Mouse (Mus musculus): ENCODE measurements at regions not wholly inside any gene's neighbourhood (a gene's known extent, or its start where the extent isn't known, plus 50 kb on each side); places are given as distances from the start of the nearest gene placed in this dataset.
"Not testable (repeated sequence)": the region's sequence is repeated elsewhere in the genome, so short reads cannot be mapped to it uniquely, and the experiment has no call there.

DNA sequence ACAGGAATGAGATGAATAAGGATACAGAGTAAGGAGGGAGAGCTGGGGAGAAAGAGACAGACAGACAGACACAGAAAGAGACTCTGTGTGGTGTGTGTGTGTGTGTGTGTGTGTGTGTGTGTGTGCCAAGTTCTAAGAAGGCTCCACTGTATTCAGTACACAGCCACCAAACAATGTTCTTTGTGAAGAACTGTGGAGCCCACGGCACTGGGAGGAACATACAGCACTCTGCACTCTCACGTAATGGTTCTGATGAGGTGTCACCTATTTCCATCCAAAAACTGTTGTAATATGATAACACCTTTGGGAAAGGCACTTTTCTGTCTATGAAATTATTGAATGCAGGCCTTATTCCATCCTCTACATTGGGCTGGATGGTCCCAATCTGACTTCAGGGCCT is 184.8 kb upstream of the Meox2 start:
- DNase-seq, result no peak
- intact Hi-C loops (cut with DNase I; ENCODE audit: low total_unique reads), result no loop called here

- no peak for DNase-seq
- intact Hi-C loops (cut with DNase I; ENCODE audit: low total_unique reads), result no loop called here
Measured at GRCm38 (mm10) chr12:36926225-36926624, 182.1 kb upstream of the Meox2 start.

- peak; percentile 43 for DNase-seq
- intact Hi-C loops (cut with DNase I; ENCODE audit: low total_unique reads), result no loop called here
Measured at GRCm38 (mm10) chr12:36933118-36933610, 175.2 kb upstream of the Meox2 start.

GRCm38 (mm10) chr12:36943903-36944302 is 164.4 kb upstream of the Meox2 start:
- intact Hi-C loops (cut with DNase I; ENCODE audit: low total_unique reads), result no loop called here
- DNase-seq, result no peak

DNA sequence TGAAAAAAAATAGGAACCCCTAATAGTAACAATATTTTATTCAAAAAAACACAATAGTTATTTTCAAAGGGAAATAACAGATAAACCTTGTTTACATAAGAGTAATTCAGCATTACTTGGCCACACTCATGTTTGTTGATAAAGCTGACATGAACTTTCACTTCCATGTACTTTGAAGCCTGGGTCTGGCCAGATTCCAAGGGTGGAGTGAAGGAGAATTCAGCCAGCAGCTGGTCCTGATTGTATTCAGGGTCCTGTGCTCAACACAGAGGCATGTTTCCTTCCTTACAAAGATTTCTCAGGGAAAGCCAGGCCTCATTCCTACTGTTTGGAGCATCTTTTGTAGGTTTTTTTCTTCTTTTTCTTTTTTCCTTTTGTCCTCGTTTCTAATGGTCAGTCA is 162.4 kb upstream of the Meox2 start:
- intact Hi-C loops (cut with DNase I; ENCODE audit: low total_unique reads), result no loop called here
- peak; percentile 67 for DNase-seq

- intact Hi-C loops (cut with DNase I; ENCODE audit: low total_unique reads), result no loop called here
- no peak for DNase-seq
Measured at GRCm38 (mm10) chr12:36947902-36948301, 160.4 kb upstream of the Meox2 start.

DNA sequence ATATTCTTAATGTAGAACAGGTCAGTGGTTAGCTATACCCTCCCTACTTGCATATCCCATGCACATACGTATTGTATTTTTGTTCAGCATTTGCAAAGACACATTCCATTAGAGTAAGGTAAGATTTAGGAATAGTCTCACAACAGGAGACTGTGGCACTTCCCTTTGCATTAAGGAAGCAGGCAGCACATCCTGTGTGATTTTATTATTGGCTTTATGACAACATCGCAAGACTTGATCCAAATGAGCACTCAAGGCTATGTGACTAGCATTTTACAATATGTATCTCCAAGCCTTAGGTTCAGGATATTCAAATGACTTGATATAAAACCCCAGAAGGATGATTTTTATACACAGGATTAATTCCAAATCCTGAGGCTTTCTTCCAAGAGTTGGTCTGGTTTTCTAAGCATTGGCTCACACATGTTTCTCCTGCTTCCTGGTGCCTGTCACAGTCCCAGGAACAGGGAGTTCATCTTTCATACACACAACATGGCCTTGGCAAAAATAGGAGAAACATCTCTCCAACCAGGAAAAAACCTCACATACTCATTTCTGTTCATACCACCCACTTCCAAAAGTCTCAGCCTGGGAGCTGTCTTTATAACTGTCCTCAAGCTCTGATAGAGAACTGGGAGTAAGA is 159.1 kb upstream of the Meox2 start:
- no peak for DNase-seq
- intact Hi-C loops (cut with DNase I; ENCODE audit: low total_unique reads), result no loop called here

GRCm38 (mm10) chr12:36974432-36975094 is 133.8 kb upstream of the Meox2 start:
- intact Hi-C loops (cut with DNase I; ENCODE audit: low total_unique reads), result no loop called here

DNA sequence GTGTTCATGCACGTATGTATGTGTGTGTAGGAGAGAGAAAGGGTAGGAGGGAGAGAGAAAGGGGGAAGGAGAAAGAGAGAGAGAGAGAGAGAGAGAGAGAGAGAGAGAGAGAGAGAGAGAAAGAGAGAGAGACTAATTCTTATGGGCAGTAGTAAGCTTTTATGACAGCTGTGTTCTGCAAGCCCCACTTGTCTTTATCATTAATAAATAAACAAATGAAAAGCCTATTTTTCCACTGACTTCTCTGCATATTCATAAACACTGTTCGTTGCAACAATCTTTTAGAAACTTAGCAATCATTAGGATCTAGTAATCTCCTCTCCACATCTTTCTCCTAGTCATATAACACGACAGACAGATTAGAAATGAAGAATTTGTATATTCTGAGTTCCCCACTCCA is 131.2 kb upstream of the Meox2 start:
- no peak for DNase-seq
- intact Hi-C loops (cut with DNase I; ENCODE audit: low total_unique reads), result no loop called here

More at GRCm38 (mm10) chr12:36974432-36975094, 133.8 kb upstream of the Meox2 start:
- DNase-seq, result no peak

DNA sequence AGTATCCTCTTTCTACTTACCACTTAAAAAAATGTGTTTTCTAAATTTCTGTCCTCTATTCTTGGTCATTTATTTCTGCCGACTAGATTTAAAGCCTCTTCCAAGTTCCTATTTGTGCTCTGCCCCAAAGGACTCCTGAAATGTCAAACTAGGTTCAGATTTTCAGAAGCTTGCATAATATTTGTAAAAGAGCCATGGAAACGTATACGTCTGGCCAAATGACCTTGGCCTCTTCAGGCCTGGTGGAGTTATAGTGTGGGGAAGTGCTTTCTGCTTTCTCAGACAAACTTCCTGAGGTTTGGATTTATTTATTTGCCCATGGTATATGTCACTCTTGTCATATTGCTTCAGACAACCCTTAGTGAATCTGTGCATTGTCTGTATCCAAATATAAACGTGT is 117.2 kb upstream of the Meox2 start:
- no peak for DNase-seq
- intact Hi-C loops (cut with DNase I; ENCODE audit: low total_unique reads), result no loop called here

- intact Hi-C loops (cut with DNase I; ENCODE audit: low total_unique reads), result no loop called here
- DNase-seq, result peak; percentile 10
Measured at GRCm38 (mm10) chr12:36991970-36992369, 116.4 kb upstream of the Meox2 start.

DNA sequence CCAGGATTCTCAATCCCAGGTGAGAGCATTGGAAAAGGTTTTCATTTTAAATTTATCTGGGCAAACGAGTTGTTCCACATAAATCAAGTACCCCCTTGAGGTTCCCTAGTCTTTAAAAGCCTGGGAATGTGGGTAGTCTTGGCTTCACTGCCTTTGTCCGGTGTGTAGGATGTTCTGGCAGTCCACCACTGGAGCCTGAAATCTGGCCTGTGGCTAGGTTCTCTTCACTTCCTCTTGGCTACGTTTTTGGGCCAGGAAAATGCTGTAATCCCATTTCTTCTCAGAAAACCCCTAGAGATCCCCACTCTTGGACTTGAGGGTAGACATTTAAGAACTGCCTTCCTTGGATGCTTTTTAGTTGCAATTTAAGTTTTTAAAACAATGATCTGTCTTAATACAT is 106.9 kb upstream of the Meox2 start:
- intact Hi-C loops (cut with DNase I; ENCODE audit: low total_unique reads), result no loop called here
- DNase-seq, result peak; percentile 16

DNA sequence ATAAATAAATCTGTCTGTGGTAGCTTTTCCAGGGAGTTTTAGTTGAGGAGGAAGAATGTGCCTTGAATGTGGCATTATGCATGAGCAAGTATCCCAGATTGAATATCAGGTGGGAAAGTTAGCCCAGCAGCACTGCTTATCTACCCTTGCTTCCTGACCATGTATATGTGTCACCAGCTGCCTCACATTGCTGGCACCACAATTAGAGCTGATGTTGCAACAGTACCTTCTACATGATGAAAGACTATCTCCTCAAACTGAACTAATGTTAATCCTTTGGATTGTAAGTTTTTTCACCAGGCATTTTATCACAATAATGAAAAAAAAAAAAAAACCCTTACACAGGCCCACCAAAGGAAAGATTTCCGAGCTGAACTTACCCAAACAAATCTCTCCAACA is 103.1 kb upstream of the Meox2 start:
- no peak for DNase-seq
- intact Hi-C loops (cut with DNase I; ENCODE audit: low total_unique reads), result no loop called here

- intact Hi-C loops (cut with DNase I; ENCODE audit: low total_unique reads), result loop anchor here (10.0 kb wide), 1 partner anchor 296 kb away; no protein-coding TSS in a partner anchor
- DNase-seq, result no peak
Measured at GRCm38 (mm10) chr12:37010306-37010705, 98.0 kb upstream of the Meox2 start.

- intact Hi-C loops (cut with DNase I; ENCODE audit: low total_unique reads), result loop anchor here (10.0 kb wide), 1 partner anchor 300 kb away; no protein-coding TSS in a partner anchor
- DNase-seq, result no peak
Measured at GRCm38 (mm10) chr12:37014401-37014800, 93.9 kb upstream of the Meox2 start.

GRCm38 (mm10) chr12:37014945-37015344 is 93.4 kb upstream of the Meox2 start:
- not testable (repeated sequence) for DNase-seq
- intact Hi-C loops (cut with DNase I; ENCODE audit: low total_unique reads), result loop anchor here (10.0 kb wide), 1 partner anchor 300 kb away; no protein-coding TSS in a partner anchor

DNA sequence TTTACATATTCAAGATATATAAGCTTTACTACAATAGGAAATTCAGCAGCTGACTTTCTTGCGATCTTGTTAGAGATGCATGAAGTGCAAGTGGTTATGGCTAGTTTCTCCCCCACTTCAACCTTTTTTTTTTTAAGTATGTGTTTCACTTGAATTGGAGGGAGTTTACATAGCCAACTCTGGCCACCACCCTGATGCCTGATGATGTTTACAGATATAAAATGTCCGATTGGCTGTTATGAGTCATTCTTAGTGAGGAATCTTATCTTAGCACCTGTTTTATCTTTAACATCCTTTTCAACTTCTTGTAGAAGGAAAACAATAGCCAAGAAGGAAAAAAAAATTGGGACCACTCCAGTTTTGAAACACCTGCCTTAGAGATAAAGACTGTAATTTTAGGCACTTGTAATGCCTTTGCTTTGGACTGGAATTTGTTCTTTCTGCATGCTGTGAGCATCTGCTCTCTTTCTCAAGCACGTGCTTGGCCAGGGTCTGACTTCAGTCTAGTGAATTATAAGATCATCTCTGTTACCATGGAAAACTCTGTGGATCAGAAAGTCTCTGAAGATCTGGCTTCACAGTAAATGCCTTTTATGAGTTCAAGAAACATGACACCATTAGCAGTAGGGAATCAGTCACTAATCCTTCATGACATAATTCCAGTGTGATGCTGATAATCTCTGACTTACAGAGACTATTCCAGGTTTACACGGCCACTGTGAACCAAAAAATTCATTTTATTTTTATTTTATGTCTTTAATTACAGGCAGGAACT is 92.7 kb upstream of the Meox2 start:
- DNase-seq, result peak; percentile 18
- intact Hi-C loops (cut with DNase I; ENCODE audit: low total_unique reads), result loop anchor here (10.0 kb wide), 1 partner anchor 301 kb away; no protein-coding TSS in a partner anchor

GRCm38 (mm10) chr12:37047191-37047590 is 61.1 kb upstream of the Meox2 start:
- DNase-seq, result no peak
- intact Hi-C loops (cut with DNase I; ENCODE audit: low total_unique reads), result no loop called here

- intact Hi-C loops (cut with DNase I; ENCODE audit: low total_unique reads), result no loop called here
- no peak for DNase-seq
Measured at GRCm38 (mm10) chr12:37050596-37050995, 57.7 kb upstream of the Meox2 start.

GRCm38 (mm10) chr12:37057411-37057810 is 50.9 kb upstream of the Meox2 start:
- intact Hi-C loops (cut with DNase I; ENCODE audit: low total_unique reads), result no loop called here
- DNase-seq, result no peak
